Mouse (Mus musculus): ENCODE results near the gene Tpst1. TPM values are rescaled to one million over a fixed set of nuclear protein-coding genes. Genes with fewer than 3 reads are reported as not detected.

Tpst1 gene
- polyA plus RNA-seq, 1 experiment = 41.6 TPM

DNA sequence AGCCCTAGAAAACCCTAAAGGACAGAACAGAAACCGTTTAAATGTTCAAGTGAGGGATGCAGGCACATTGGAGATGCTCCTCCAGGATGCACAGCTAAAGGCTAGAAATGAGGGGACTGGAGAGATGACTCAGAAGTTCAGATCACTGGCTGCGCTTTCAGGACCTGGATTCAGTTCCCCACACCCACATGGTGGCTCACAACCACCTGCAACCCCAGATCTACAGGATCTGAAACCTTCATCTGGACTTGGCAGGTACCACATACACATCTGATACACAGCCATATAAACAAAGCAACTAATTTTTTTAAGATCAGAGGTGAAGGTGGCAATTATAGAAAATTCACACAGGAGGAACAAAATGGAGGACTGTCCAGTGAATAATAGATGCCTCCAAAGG, 49.2 kb downstream of the Tpst1 start:
- TF ChIP-seq POLR2A (IDR thresholded peaks at IDR 0.05; ENCODE audit: borderline replicate concordance, insufficient read depth, low read length) (no peak), CTCF (IDR thresholded peaks at IDR 0.05; ENCODE audit: borderline replicate concordance, insufficient read depth, low read depth, low read length) (no peak)
- Histone ChIP-seq H3K4me3 (replicated peaks; ENCODE audit: insufficient read depth, low read depth, low read length) (no peak overlapping the region), H3K27me3 (ENCODE audit: control insufficient read depth, insufficient read depth, low read length) (no peaks in the 10 kb centered on the region), H3K27ac (ENCODE audit: insufficient read depth, low read length) (no peak overlapping the region), H3K4me1 (ENCODE audit: control insufficient read depth, insufficient read depth, low read length) (no peaks in the 10 kb centered on the region; the same call in 1 of the 2 replicates)
- 91% methylated on average over 2 of the region's 2 CpGs for WGBS
- DNase-seq = no peak

DNA sequence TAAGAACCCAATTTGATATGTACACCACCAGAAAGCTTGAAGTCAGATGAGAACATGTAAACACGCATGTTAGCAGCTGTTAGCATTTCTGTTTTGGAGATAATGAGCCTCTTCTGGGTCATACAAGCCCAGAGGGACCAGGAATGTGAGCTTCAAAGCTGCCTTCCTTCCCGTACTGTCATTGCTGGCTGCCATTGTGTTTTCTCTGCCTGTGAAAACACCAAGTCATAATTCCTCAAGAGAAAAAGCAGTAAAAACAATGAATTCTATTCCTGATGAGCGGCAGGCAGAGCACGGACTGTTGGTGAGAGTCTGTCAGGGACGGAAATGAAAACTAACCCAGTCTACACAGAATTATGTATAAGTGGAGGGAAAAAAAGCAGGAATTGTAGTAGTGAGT, 51.1 kb downstream of the Tpst1 start:
- TF ChIP-seq POLR2A (IDR thresholded peaks at IDR 0.05; ENCODE audit: borderline replicate concordance, insufficient read depth, low read length) = no peak
- TF ChIP-seq CTCF (IDR thresholded peaks at IDR 0.05; ENCODE audit: borderline replicate concordance, insufficient read depth, low read depth, low read length) = no peak
- Histone ChIP-seq H3K27me3 (ENCODE audit: control insufficient read depth, insufficient read depth, low read length) (no peaks in the 10 kb centered on the region), H3K4me3 (replicated peaks; ENCODE audit: insufficient read depth, low read depth, low read length) (no peak overlapping the region), H3K27ac (ENCODE audit: insufficient read depth, low read length) (no peak overlapping the region), H3K4me1 (ENCODE audit: control insufficient read depth, insufficient read depth, low read length) (no peaks in the 10 kb centered on the region)
- 92% methylated on average over 5 of the region's 5 CpGs for WGBS
- DNase-seq = no peak

DNA sequence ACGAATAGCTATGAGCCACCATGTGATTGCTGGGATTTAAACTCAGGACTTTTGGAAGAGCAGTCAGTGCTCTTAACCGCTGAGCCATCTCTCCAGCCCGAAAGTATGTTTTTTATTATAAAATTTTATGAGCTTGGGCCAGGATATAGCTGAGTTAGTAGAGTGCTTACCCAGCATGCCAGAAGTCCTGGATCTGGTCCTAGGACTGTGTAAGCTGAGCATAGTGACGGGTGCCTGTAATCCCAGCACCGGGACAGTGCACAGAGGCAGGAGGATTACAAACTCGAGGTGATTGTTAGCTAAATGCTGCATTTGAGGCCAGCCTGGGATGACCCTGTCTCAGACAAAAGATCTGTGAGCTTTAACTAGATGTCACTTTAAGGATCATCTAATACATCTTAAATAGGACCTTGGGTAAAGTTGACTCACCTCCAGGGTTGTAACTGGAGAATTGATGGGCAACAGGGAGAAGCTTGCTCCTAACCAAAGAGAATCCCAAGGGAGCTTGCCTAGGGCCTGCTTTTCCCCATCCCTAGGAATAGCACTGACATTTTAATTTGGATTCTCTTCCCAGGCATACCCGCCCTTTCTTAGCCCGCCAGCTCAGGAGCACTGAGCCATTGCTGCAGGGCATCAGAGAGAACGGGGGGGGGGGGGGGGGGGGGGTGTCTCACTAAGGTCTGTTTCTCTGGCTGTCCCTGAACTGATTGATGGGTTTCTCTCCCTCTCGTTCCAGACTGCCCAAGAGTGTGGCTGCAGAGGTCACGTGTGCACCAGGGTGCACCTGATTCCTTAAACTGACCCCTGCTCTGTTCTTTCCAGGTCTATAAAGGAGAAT, 55.8 kb downstream of the Tpst1 start:
- 74% methylated on average over 11 of the region's 11 CpGs for WGBS
- Histone ChIP-seq H3K27ac (ENCODE audit: insufficient read depth, low read length) (no peak overlapping the region), H3K4me3 (replicated peaks; ENCODE audit: insufficient read depth, low read depth, low read length) (no peak overlapping the region), H3K27me3 (ENCODE audit: control insufficient read depth, insufficient read depth, low read length) (no peaks in the 10 kb centered on the region), H3K4me1 (ENCODE audit: control insufficient read depth, insufficient read depth, low read length) (no peaks in the 10 kb centered on the region)
- no peak for DNase-seq
- TF ChIP-seq CTCF (IDR thresholded peaks at IDR 0.05; ENCODE audit: borderline replicate concordance, insufficient read depth, low read depth, low read length) (no peak), POLR2A (IDR thresholded peaks at IDR 0.05; ENCODE audit: borderline replicate concordance, insufficient read depth, low read length) (no peak)

DNA sequence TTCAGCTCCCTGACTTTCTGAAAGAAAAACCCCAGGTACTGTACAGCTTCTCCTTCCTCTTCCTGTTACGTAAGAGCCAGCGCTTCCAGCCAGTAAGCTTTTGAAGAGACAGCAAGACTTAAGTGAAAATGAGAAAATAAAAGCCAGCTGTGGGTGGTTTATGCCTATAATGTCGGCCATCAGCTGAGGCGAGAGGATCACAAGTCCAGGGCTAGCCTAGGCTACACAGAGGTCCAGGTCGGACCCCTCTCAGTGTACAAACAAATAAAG, 56.3 kb downstream of the Tpst1 start:
- Histone ChIP-seq H3K4me1 (ENCODE audit: control insufficient read depth, insufficient read depth, low read length) (no peaks in the 10 kb centered on the region), H3K27me3 (ENCODE audit: control insufficient read depth, insufficient read depth, low read length) (no peaks in the 10 kb centered on the region), H3K4me3 (replicated peaks; ENCODE audit: insufficient read depth, low read depth, low read length) (no peak overlapping the region), H3K27ac (ENCODE audit: insufficient read depth, low read length) (no peak overlapping the region)
- no peak for DNase-seq
- WGBS = 93% methylated on average over 5 of the region's 5 CpGs
- no peak for TF ChIP-seq CTCF (IDR thresholded peaks at IDR 0.05; ENCODE audit: borderline replicate concordance, insufficient read depth, low read depth, low read length)
- no peak for TF ChIP-seq POLR2A (IDR thresholded peaks at IDR 0.05; ENCODE audit: borderline replicate concordance, insufficient read depth, low read length)

DNA sequence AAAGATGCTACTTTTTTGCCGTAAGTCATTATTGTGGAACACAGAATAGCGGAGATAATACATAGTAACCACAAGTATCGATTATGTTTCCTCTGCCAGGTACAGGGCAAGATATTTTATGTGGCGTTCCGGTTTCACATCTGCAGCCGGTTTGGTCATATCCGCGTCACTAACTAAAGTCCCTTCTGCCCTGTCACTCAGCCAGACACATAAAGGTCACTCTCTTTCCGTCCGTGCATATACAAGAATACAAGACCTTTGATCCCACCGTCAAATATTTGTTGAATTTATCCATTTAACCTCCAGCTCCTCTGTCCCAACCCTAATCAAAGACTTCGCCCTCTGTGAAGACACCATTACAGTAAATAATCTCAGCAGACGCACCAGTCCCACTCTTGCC, 63.5 kb downstream of the Tpst1 start:
- TF ChIP-seq CTCF (IDR thresholded peaks at IDR 0.05; ENCODE audit: borderline replicate concordance, insufficient read depth, low read depth, low read length) (no peak), POLR2A (IDR thresholded peaks at IDR 0.05; ENCODE audit: borderline replicate concordance, insufficient read depth, low read length) (no peak)
- no peak overlapping the region for H3K27ac ChIP-seq (ENCODE audit: insufficient read depth, low read length)
- no peak for DNase-seq
- no peaks in the 10 kb centered on the region for H3K27me3 ChIP-seq (ENCODE audit: control insufficient read depth, insufficient read depth, low read length)
- H3K4me1 ChIP-seq (ENCODE audit: control insufficient read depth, insufficient read depth, low read length) = no peaks in the 10 kb centered on the region
- no peak overlapping the region for H3K4me3 ChIP-seq (replicated peaks; ENCODE audit: insufficient read depth, low read depth, low read length)
- 95% methylated on average over 13 of the region's 13 CpGs for WGBS

DNA sequence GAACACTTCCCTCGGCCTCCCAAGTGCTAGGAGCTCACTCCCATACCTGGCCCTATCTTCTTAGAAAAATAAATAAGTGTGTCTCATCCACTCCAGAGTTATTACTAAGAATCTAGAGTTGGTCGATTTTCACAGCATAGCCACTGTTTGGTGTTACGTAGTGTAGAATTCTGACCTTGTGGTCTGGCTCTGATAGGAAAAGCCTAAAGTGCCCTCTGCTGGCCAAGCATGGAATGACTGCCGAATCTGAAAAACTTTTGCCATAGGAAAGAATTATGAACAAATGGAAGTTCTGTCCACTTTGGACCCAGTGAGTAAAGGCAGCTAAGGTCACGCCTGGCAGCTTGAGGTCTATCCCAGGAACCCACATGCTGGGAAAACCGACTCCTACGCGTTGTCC, 66.3 kb downstream of the Tpst1 start:
- 0 out of 2 replicates have a peak, but pooled peaks cover 2% of the 10 kb centered on the region for H3K4me1 ChIP-seq (ENCODE audit: control insufficient read depth, insufficient read depth, low read length)

DNA sequence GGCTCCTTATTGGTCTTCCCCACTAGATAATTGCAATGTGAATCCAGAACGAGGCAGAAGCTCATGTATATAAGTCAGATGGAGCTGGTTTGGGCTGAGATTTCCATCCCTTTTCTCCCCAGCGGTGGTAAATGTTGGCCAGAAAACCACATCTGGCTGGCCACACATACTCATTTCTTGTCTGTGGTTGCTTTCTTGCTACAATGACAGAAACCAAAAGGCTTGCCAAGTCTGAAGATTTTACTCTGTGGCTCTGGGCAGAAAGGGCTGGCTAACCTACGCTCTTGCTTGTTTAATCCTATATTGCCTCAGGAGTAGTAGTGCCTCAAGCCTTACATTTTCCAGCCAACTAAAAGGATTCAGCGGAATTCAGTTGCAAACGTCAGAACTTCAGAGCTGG, 68.0 kb downstream of the Tpst1 start:
- no peak for DNase-seq
- Histone ChIP-seq H3K4me3 (replicated peaks; ENCODE audit: insufficient read depth, low read depth, low read length) (no peak overlapping the region), H3K4me1 (ENCODE audit: control insufficient read depth, insufficient read depth, low read length) (0 out of 2 replicates have a peak, but pooled peaks cover 7% of the 10 kb centered on the region), H3K27me3 (ENCODE audit: control insufficient read depth, insufficient read depth, low read length) (no peaks in the 10 kb centered on the region), H3K27ac (ENCODE audit: insufficient read depth, low read length) (no peak overlapping the region)
- WGBS = 77% methylated on average over 5 of the region's 5 CpGs
- TF ChIP-seq CTCF (IDR thresholded peaks at IDR 0.05; ENCODE audit: borderline replicate concordance, insufficient read depth, low read depth, low read length) = no peak
- no peak for TF ChIP-seq POLR2A (IDR thresholded peaks at IDR 0.05; ENCODE audit: borderline replicate concordance, insufficient read depth, low read length)

More for the DNA sequence above, 66.3 kb downstream of the Tpst1 start:
- H3K27ac ChIP-seq (ENCODE audit: insufficient read depth, low read length) = no peak overlapping the region
- H3K27me3 ChIP-seq (ENCODE audit: control insufficient read depth, insufficient read depth, low read length) = no peaks in the 10 kb centered on the region
- TF ChIP-seq POLR2A (IDR thresholded peaks at IDR 0.05; ENCODE audit: borderline replicate concordance, insufficient read depth, low read length) (no peak), CTCF (IDR thresholded peaks at IDR 0.05; ENCODE audit: borderline replicate concordance, insufficient read depth, low read depth, low read length) (peak; percentile 75)
- H3K4me3 ChIP-seq (replicated peaks; ENCODE audit: insufficient read depth, low read depth, low read length) = no peak overlapping the region
- 22% methylated on average over 8 of the region's 8 CpGs for WGBS
- peak; percentile 71 to 86 for DNase-seq

DNA sequence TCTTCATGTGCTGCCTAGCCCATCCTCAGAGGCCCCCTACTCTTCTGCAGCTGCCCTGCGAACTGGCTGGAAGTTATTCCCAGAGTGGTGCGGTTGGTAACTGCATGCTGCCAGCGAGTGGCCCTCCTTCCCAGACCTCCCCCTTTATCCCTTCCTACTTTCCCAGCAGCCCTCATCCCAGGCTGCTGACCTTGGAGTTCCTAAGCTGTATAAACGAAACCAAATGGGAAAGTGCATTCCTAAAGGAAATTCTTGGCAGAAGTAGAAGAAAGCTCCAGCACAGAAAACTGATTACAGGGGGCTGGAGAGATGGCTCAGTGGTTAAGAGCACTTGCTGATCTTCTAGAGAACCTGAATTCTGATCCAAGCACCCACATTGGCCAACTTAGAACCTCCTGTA, 68.9 kb downstream of the Tpst1 start:
- no peak for DNase-seq
- H3K27ac ChIP-seq (ENCODE audit: insufficient read depth, low read length) = no peak overlapping the region
- H3K4me1 ChIP-seq (ENCODE audit: control insufficient read depth, insufficient read depth, low read length) = 0 out of 2 replicates have a peak, but pooled peaks cover 7% of the 10 kb centered on the region
- H3K4me3 ChIP-seq (replicated peaks; ENCODE audit: insufficient read depth, low read depth, low read length) = no peak overlapping the region
- WGBS = 74% methylated on average over 4 of the region's 4 CpGs
- H3K27me3 ChIP-seq (ENCODE audit: control insufficient read depth, insufficient read depth, low read length) = no peaks in the 10 kb centered on the region
- no peak for TF ChIP-seq POLR2A (IDR thresholded peaks at IDR 0.05; ENCODE audit: borderline replicate concordance, insufficient read depth, low read length)
- TF ChIP-seq CTCF (IDR thresholded peaks at IDR 0.05; ENCODE audit: borderline replicate concordance, insufficient read depth, low read depth, low read length) = no peak
